Mouse (Mus musculus) myocyte (in vitro differentiated cells): ENCODE measurements at regions not wholly inside any gene's neighbourhood (a gene's known extent, or its start where the extent isn't known, plus 50 kb on each side); places are given as distances from the start of the nearest gene placed in this dataset.

Experiments used
- H3K27me3 ChIP-seq: one replicate; pipeline ENCODE4 v1.6.1; 2011; ENCODE audit not compliant: control insufficient read depth, insufficient read depth, insufficient read length
- H3K36me3 ChIP-seq: one replicate; pipeline ENCODE4 v1.6.1; 2011; ENCODE audit not compliant: control insufficient read depth, insufficient read depth
- H3K4me2 ChIP-seq: one replicate; pipeline ENCODE4 v1.6.1; 2011; ENCODE audit warnings: low read depth, control low read depth
- H3K4me3 ChIP-seq: one replicate; pipeline ENCODE4 v1.5.1; 2011; ENCODE audit warnings: mild to moderate bottlenecking, control low read depth, moderate library complexity
- H3K79me2 ChIP-seq: one replicate; pipeline ENCODE4 v1.6.1; 2011; ENCODE audit not compliant: control insufficient read depth, insufficient read depth
- H3ac ChIP-seq: one replicate; pipeline ENCODE4 v1.6.1; 2011; ENCODE audit not compliant: control insufficient read depth, insufficient read length
- CEBPB ChIP-seq: IDR thresholded peaks from 2 replicates; pipeline ENCODE4 v1.6.1; 2011; ENCODE audit warnings: mild to moderate bottlenecking, moderate library complexity; ENCODE audit not compliant: poor library complexity, insufficient read depth, severe bottlenecking
- E2F4 ChIP-seq: IDR thresholded peaks from one replicate; pipeline ENCODE4 v1.6.1; 2011; ENCODE audit warnings: mild to moderate bottlenecking, control low read depth, moderate library complexity; ENCODE audit not compliant: insufficient read depth
- MAX ChIP-seq: IDR thresholded peaks from one replicate; pipeline ENCODE4 v1.6.1; 2011; ENCODE audit warnings: low read depth, mild to moderate bottlenecking, control low read depth
- MYOD1 ChIP-seq, 3 experiments: IDR thresholded peaks; one replicate each; pipeline ENCODE4 v1.6.1; 2011; ENCODE audit warnings: control low read depth in 2 of 3, low read depth in 2 of 3, mild to moderate bottlenecking in 2 of 3, moderate library complexity in 1 of 3; ENCODE audit not compliant: insufficient read length in 2 of 3, control insufficient read depth in 1 of 3
- MYOG ChIP-seq, 3 experiments: IDR thresholded peaks; one replicate each; pipeline ENCODE4 v1.6.1; 2011; ENCODE audit warnings: control low read depth in 2 of 3, low read depth in 2 of 3, mild to moderate bottlenecking in 2 of 3; ENCODE audit not compliant: insufficient read length in 2 of 3, control insufficient read depth in 1 of 3, insufficient read depth in 1 of 3
- POLR2A ChIP-seq: IDR thresholded peaks from one replicate; pipeline ENCODE4 v1.6.1; 2011; ENCODE audit warnings: low read depth, mild to moderate bottlenecking, control low read depth, moderate library complexity; ENCODE audit not compliant: insufficient read length
- POLR2AphosphoS2 ChIP-seq: IDR thresholded peaks from one replicate; pipeline ENCODE4 v1.6.1; 2011; ENCODE audit warnings: low read depth, control low read depth; ENCODE audit not compliant: insufficient read length
- REST ChIP-seq: IDR thresholded peaks from one replicate; pipeline ENCODE4 v1.6.1; 2011; ENCODE audit warnings: mild to moderate bottlenecking, control low read depth, moderate library complexity; ENCODE audit not compliant: insufficient read depth, insufficient read length
- SRF ChIP-seq: IDR thresholded peaks from one replicate; pipeline ENCODE4 v1.6.1; 2011; ENCODE audit warnings: low read depth; ENCODE audit not compliant: control insufficient read depth, insufficient read length
- TCF12 ChIP-seq: IDR thresholded peaks from one replicate; pipeline ENCODE4 v1.6.1; 2011; ENCODE audit warnings: mild to moderate bottlenecking, control low read depth; ENCODE audit not compliant: poor library complexity, insufficient read depth, severe bottlenecking
- TCF3 ChIP-seq: IDR thresholded peaks from one replicate; pipeline ENCODE4 v1.6.1; 2011; ENCODE audit warnings: low read depth, control low read depth; ENCODE audit not compliant: insufficient read length
- USF1 ChIP-seq: IDR thresholded peaks from one replicate; pipeline ENCODE4 v1.6.1; 2011; ENCODE audit warnings: low read depth, mild to moderate bottlenecking, control low read depth, moderate library complexity

DNA sequence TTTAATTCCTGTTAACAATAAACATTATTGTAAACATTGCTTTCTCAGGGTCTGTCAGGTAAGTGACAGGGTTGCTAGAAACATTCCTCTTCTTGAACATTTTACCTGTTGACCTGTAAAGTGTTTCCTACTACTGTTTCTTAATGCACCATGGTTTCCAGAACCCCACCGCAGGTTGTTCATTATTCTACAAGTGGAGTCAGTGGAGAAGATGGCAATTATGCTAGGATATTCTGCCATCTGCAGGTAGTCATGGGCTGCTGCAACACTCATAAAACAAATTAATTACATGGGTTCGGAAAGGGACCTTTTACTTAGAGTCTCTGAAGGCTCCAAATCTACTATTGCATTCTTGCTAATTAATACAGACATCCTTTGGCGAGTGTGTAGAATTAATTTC lies 239.1 kb upstream of the Pdzrn3 start:
- Histone ChIP-seq H3K27me3 (no peaks in the 10 kb centered on the region), H3K4me3 (no peak overlapping the region), H3K36me3 (no peaks in the 10 kb centered on the region), H3K79me2 (no peaks in the 10 kb centered on the region), H3ac (no peak overlapping the region), H3K4me2 (no peak overlapping the region)
- TF ChIP-seq REST, result no peak
- no peak for TF ChIP-seq TCF12

DNA sequence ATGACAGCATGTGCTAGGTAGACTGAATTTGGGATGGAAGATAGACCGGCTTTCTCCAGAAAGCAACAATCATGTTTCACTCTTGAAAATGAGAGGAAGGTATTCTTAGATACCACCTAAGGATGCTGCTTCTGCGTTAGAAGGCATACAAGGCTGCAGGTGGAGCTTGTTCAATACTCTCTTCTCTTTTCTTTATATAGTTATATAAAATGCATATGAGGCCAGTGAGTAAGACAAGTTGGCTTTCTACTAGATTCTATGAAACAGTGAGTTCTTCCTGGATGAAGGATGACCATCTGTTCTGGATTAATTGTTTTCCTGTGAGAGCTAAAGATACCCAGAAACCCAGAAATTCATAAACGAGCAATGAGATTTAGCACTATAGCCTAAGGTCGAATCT lies 231.3 kb upstream of the Pdzrn3 start:
- no peak overlapping the region for H3K4me2 ChIP-seq
- H3K79me2 ChIP-seq, result no peaks in the 10 kb centered on the region
- no peak overlapping the region for H3K4me3 ChIP-seq
- no peaks in the 10 kb centered on the region for H3K36me3 ChIP-seq
- no peak for TF ChIP-seq SRF
- TF ChIP-seq REST, result no peak
- H3ac ChIP-seq, result no peak overlapping the region
- no peaks in the 10 kb centered on the region for H3K27me3 ChIP-seq

DNA sequence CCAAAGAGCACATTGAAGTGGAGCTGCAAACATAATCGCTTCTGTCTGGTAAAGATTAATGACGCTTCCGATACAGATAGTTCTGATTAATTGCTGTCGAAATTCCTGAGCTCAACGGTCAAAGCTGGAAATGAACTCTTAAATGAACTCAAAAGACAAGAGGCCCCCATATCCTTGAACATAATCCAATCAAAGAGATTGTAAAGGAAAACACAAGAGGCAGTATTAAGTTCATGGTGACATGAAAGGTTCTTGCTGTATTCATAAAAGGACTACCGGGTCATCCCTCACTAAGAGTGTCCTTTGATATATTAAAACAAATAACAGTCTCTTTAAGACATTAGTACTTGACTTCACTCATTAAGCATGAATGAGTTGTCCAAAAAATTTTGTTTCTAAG lies 225.4 kb upstream of the Pdzrn3 start:
- TF ChIP-seq POLR2A, result no peak
- no peak for TF ChIP-seq POLR2AphosphoS2
- no peak for TF ChIP-seq CEBPB
- TF ChIP-seq MYOG (IDR thresholded peaks at IDR 0.05; ENCODE audit: control insufficient read depth in 1 of 3, insufficient read depth in 1 of 3, insufficient read length in 2 of 3, low read depth in 2 of 3), result no peak
- TF ChIP-seq TCF12, result no peak
- TF ChIP-seq SRF, result no peak
- TF ChIP-seq MYOD1 (IDR thresholded peaks at IDR 0.05; ENCODE audit: control insufficient read depth in 1 of 3, insufficient read length in 2 of 3, low read depth in 2 of 3), result no peak
- no peak for TF ChIP-seq E2F4
- Histone ChIP-seq H3K4me2 (no peak overlapping the region), H3ac (no peak overlapping the region), H3K4me3 (no peak overlapping the region), H3K79me2 (no peaks in the 10 kb centered on the region), H3K36me3 (no peaks in the 10 kb centered on the region), H3K27me3 (no peaks in the 10 kb centered on the region)

DNA sequence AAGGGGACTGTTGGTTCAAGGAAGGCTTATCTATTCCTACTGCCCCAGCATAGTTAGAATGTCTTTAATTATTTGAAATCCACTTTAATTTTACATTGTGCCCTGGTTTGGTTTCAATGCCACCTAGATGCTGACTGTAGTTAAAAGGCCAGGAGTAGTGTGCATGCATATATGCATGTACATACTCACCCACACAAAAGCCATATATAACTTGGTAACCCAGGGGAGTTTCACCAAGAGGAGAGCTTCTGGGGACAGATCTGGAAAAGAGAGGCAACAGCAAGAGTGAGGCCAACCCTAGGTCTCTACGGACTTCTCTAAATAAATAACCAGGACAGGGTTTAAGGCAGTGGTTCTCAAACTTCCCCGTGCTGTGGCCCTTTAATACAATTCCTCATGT lies 219.3 kb upstream of the Pdzrn3 start:
- Histone ChIP-seq H3K36me3 (no peaks in the 10 kb centered on the region), H3K79me2 (no peaks in the 10 kb centered on the region), H3ac (no peak overlapping the region), H3K4me3 (no peak overlapping the region), H3K4me2 (no peak overlapping the region), H3K27me3 (no peaks in the 10 kb centered on the region)
- TF ChIP-seq POLR2A (no peak), CEBPB (no peak), TCF12 (no peak), MYOD1 (IDR thresholded peaks at IDR 0.05; ENCODE audit: control insufficient read depth in 1 of 3, insufficient read length in 2 of 3, low read depth in 2 of 3) (no peak)

DNA sequence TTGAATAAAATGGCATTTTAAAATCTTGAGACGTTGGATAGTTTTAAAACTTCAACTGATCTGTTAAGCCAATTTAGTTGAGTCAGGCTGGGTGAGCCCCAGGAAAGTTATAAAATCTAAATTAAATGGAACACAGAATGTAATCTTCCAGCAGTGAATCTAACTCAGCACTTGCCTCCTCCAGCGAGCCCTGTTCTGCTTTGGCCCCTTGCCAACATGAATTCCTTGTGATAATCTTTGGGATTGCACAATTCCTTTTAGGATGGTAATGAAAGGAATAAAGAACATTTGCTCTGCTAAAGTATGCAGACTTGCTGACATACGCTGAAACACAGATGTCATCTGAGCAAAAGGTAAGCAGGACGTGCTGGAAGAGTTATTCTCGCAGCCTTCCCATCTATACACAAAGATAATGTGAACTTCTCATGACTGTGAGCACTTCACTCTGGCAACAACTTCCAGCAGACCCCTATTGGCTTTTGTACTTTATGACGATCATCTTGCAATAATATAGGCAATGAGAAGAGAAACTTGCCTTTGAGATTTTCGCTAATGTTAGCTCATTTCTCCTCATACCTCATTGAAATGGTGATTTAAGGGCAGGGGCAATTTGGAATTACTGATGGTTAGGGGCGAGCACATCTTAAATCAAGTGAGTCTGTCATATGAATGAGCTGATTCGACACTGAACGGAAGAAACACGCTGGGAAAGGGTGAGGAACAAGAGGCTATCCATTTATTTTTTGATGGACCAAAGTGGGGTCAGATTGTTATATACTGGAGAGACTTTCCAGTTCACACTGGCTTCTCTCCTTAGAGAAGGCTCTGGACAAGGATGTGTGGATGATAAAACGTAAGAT lies 216.3 kb upstream of the Pdzrn3 start:
- TF ChIP-seq TCF12, result no peak
- TF ChIP-seq REST, result no peak
- TF ChIP-seq MYOG (IDR thresholded peaks at IDR 0.05; ENCODE audit: control insufficient read depth in 1 of 3, insufficient read depth in 1 of 3, insufficient read length in 2 of 3, low read depth in 2 of 3), result no peak
- TF ChIP-seq POLR2A, result no peak
- TF ChIP-seq USF1, result no peak
- TF ChIP-seq E2F4, result no peak
- no peak for TF ChIP-seq SRF
- no peak for TF ChIP-seq POLR2AphosphoS2
- no peak for TF ChIP-seq MYOD1 (IDR thresholded peaks at IDR 0.05; ENCODE audit: control insufficient read depth in 1 of 3, insufficient read length in 2 of 3, low read depth in 2 of 3)
- TF ChIP-seq TCF3, result no peak
- TF ChIP-seq MAX, result no peak
- no peak for TF ChIP-seq CEBPB
- Histone ChIP-seq H3K4me2 (no peak overlapping the region), H3K36me3 (no peaks in the 10 kb centered on the region), H3K79me2 (no peaks in the 10 kb centered on the region), H3ac (no peak overlapping the region), H3K4me3 (no peak overlapping the region), H3K27me3 (no peaks in the 10 kb centered on the region)

DNA sequence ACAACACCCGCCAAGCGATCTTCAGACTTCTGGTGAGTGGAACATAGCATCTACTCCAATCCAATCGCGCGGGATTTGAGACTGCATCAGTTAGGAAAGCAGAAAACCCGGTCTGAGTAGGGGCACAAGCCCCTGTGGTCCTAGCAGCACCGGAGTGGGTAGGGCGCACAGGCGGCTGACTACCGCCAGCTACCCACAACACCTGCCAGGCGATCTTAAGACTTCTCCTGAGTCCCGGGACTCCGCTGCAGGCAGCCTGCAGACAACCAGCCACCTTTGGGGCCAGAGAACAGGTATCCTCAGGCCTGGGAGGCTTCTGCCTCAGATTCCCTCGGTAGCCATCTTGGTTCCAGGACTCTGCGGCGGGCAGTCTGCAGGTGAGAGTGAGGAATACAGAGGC lies 208.2 kb upstream of the Pdzrn3 start:
- H3ac ChIP-seq, result no peak overlapping the region
- H3K27me3 ChIP-seq, result no peaks in the 10 kb centered on the region
- H3K4me3 ChIP-seq, result no peak overlapping the region
- no peaks in the 10 kb centered on the region for H3K36me3 ChIP-seq
- no peaks in the 10 kb centered on the region for H3K79me2 ChIP-seq
- TF ChIP-seq SRF, result no peak
- no peak for TF ChIP-seq E2F4
- no peak for TF ChIP-seq POLR2A
- TF ChIP-seq TCF12, result no peak
- no peak for TF ChIP-seq MAX
- no peak for TF ChIP-seq MYOD1 (IDR thresholded peaks at IDR 0.05; ENCODE audit: control insufficient read depth in 1 of 3, insufficient read length in 2 of 3, low read depth in 2 of 3)
- no peak for TF ChIP-seq MYOG (IDR thresholded peaks at IDR 0.05; ENCODE audit: control insufficient read depth in 1 of 3, insufficient read depth in 1 of 3, insufficient read length in 2 of 3, low read depth in 2 of 3)
- no peak for TF ChIP-seq POLR2AphosphoS2
- TF ChIP-seq USF1, result no peak
- no peak for TF ChIP-seq CEBPB
- no peak for TF ChIP-seq TCF3
- TF ChIP-seq REST, result no peak
- H3K4me2 ChIP-seq, result no peak overlapping the region
